Mouse (Mus musculus): ENCODE data around the gene Slc15a1.
A peak's percentile ranks its signal among the peaks of the same experiment; 100 is the strongest.

The Slc15a1 gene

GRCm38 (mm10) chr14:121504781-121505484 lies at the start of gene Slc15a1:
Gene Slc15a1 (minus strand): TSS chr14:121505252.
- DNase-seq: peak; percentile 28 to 41

- DNase-seq: no peak
These were observed 48.7 kb upstream of the Slc15a1 start for GRCm38 (mm10) chr14:121553785-121554184.

- DNase-seq: no peak
These were observed 47.5 kb upstream of the Slc15a1 start for GRCm38 (mm10) chr14:121552586-121552985.

- DNase-seq: no peak
These were observed 44.8 kb upstream of the Slc15a1 start for GRCm38 (mm10) chr14:121549834-121550233.

DNA sequence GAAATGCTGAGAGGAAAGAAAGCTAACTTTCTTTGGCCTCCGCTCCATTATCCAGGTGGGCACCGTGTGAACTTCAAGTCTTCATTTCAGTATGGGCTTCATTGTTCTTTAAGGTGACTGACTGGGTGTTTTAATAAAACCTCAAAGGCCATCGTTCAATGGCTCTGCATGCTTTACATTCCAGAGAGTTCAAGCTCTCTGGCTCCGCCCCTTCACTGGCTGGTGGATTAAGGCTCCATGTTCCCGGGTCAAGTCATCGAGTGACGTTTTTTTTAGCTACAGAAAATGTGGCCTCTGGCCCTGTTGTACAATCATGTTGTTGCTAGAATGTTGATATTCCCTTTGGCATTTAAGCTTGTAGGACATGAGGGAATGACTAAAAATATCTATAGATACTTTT lies 42.7 kb upstream of the Slc15a1 start:
- DNase-seq: peak; percentile 35 to 69

DNA sequence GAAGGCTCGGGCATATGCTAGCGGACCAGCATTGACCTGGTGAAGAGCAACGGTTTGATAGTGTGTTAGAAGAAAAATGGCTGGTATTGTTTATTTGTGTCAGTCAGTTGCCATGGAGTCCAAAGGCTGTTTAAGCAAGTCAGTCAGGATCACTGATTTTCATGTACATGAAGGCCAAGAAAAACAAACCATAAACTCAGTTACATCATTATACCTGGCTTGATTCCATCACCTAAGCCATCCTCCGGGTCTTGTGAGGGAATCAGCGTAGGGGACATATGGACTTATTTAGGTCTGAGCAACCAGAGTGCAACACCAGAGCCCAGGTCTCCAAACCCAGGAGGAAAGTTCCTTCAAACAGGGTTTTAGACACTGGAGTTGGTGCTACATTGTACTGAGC lies 41.6 kb upstream of the Slc15a1 start:
- DNase-seq: no peak

- no peak for DNase-seq
These were observed 40.7 kb upstream of the Slc15a1 start for GRCm38 (mm10) chr14:121545551-121546331.

DNA sequence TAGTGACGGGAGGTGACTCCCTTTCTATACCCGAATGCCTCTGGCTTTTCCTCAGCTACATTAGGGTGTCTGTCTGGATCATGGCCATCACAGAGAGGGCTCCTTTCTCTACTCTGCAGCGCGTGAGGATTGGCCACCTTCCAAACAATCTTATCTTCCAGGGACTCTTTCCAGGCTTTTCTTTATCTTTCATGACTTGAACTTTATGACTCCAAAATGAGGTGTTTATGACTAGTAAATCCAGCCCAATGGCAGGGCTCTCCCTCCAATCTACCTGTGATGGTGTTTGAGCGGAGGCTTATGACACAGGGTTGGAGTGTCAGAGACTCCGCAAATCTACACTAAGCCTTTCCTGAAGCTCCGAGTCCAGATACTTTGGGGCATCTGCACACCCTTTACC lies 36.2 kb upstream of the Slc15a1 start:
- DNase-seq: no peak

GRCm38 (mm10) chr14:121534501-121534900 lies 29.4 kb upstream of the Slc15a1 start:
- DNase-seq: no peak

DNA sequence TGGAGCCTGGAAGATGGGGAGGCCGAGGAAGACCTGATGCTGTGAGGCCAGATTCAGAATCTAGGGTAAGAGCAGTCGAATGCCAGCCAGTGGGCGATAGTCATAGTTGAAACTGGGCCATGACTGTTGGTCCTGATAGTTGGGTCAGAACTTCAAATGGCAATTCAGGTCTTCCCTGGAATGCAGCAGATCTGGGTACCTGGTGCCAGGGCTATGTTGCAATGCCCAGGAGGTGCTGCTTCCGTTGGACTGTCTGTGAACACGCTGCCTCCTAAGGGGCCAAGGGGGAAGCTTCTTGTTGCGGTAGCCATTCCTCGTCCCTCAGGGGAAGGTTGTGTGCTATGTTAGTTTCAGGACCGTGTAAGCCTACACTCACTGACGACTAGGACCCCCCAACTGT lies 25.8 kb upstream of the Slc15a1 start:
- no peak for DNase-seq

- no peak for DNase-seq
These were observed 22.8 kb upstream of the Slc15a1 start for GRCm38 (mm10) chr14:121527883-121528282.

DNA sequence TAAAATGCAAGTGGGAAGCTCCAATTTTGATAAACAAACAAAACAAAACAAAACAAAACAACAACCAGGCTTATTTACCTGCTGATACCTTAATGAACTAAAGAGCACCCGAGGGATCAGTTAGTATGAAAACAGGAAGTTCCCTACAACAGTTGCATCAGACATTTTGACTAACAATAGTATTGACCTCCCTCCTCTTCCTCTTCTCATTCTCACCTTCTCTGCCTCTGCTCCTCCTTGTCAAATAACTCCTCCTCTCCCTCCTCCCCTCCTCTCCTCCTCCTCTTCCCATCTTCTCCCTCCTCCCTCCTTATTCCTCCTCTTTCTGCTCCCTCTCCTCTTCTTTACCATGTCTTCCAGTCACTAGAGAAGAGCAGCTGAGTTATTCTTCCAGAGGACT lies 22.1 kb upstream of the Slc15a1 start:
- DNase-seq: no peak

GRCm38 (mm10) chr14:121521709-121522108 lies 16.7 kb upstream of the Slc15a1 start:
- peak; percentile 28 to 51 for DNase-seq

DNA sequence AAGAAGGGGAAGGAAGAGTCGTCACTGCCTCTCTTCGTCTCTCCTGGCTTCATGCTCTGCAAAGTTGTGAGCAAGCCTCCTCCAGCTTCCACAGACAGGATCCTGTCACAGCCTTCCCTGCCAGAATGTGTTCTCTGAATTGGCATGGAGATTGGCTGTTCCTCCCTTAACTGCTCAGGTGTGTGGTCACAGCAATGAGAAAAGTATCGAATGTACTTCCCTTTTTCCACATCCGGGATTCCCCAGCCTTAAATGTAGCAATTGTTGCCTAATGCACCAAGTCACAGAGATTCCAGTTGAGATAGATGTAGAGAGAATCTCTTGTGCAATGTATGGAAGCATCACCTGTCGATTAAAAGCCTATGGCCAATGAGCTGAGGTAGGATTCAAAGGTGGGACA lies 11.8 kb upstream of the Slc15a1 start:
- DNase-seq: no peak

GRCm38 (mm10) chr14:121508929-121509328 lies 3.9 kb upstream of the Slc15a1 start:
- no peak for DNase-seq

GRCm38 (mm10) chr14:121506336-121506735 lies 1.3 kb upstream of the Slc15a1 start:
- DNase-seq: peak; percentile 28 to 49

GRCm38 (mm10) chr14:121505485-121505860 lies 421 bp upstream of the Slc15a1 start:
- no peak for DNase-seq

DNA sequence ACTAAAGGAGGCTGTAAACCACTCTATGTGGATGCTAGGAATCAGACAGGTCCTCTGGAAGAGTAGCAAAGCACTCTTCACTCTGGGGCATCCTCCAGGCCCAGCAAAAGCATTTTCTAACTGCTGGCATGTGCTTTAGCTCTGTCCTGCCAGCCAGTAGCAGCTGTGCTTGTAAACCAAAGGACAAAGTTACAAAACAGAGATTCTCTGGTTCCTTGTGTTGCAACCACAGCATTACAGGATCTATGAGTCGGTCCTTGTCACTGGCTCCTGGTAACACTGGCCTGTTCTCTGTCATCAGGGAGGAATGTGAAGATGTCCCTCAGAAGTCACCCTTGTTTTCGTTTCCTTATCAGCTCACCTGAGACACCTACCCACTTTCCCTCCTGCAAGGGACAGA lies 4.5 kb downstream of the Slc15a1 start:
- no peak for DNase-seq

DNA sequence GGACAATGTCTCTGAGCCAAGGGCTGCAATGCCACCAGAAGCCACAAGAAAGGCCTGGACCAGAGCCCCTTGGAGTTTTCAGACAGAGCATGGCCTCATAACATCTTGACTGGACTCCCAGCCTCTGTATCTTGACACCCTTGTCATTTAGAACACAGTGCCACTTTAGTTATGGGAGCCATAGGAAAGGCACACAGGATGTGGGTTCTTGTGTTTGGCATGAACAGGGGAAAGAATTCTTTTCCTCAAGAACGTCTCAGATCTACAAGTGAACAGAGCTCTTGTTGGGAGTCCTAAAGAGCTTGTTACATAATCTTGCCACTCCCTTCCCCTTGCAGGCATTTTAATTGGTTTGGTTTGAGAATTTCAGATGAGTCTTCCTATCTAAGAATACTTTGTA lies 5.3 kb downstream of the Slc15a1 start:
- no peak for DNase-seq

GRCm38 (mm10) chr14:121497800-121498199 lies 7.3 kb downstream of the Slc15a1 start:
- DNase-seq: no peak

DNA sequence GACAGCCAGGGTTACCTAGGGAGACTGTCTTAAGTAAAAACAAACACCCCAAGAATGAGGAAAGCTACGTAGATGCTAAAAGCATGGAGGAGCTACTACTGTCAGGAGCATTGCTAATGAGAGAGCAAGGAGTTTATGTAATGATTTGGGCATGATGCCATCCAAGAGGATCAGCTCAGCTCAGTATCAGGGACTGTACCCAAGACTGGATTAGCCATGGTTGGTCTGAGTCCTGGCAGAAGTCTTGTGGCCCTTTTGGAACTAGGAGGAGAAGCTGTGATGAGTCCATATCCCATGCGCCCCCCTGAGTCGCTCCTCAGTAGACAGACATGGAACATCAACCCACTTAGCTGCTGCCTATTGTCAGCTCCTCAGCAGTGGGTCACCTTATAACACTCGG lies 9.3 kb downstream of the Slc15a1 start:
- no peak for DNase-seq

- DNase-seq: no peak
These were observed 9.9 kb downstream of the Slc15a1 start for GRCm38 (mm10) chr14:121495120-121495519.

GRCm38 (mm10) chr14:121494238-121494637 lies 10.8 kb downstream of the Slc15a1 start:
- no peak for DNase-seq

DNA sequence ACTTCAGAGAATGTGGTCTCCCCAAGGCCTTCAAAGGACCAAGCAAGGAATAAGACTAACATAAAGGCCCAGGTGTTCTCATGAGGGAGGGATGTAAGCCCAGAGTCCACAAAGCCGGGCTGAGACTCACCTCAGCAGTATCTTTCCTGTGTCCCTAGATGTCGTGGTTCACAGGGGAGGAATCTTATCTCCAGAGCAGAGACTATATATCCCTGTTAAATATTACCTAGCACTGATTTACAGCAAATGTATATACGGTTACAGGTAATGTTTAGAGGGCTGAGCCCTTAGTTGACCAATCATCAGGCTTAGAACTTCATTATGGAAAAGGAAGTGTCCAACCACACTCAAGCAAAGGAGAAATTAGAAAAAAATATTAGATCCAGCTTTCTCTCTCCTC lies 11.3 kb downstream of the Slc15a1 start:
- DNase-seq: no peak
